Mouse (Mus musculus) bone marrow macrophage, adult 2 months (primary cell): Measurements from ENCODE around the gene Rnf130. TPM values are rescaled to one million over a fixed set of nuclear protein-coding genes. Genes with fewer than 3 reads are reported as not detected.

Experiments used
- H3K27ac ChIP-seq: 2 replicates; pipeline ENCODE4 v1.5.1; 2012; ENCODE audit warnings: low read depth, low read length; ENCODE audit not compliant: insufficient read depth
- H3K4me1 ChIP-seq: 2 replicates; pipeline ENCODE4 v1.6.1; 2012; ENCODE audit warnings: low read length; ENCODE audit not compliant: control insufficient read depth, insufficient read depth
- H3K4me3 ChIP-seq: 2 replicates; pipeline ENCODE4 v1.5.1; 2012; ENCODE audit warnings: mild to moderate bottlenecking, low read length, moderate library complexity; ENCODE audit not compliant: insufficient read depth
- CTCF ChIP-seq: IDR thresholded peaks from 2 replicates; pipeline ENCODE4 v1.5.1; 2012; ENCODE audit warnings: low read depth, mild to moderate bottlenecking, low read length, moderate library complexity
- POLR2A ChIP-seq: IDR thresholded peaks from 2 replicates; pipeline ENCODE4 v1.6.1; 2012; ENCODE audit warnings: mild to moderate bottlenecking, low read depth, low read length, borderline replicate concordance
- polyA plus RNA-seq: library from polyadenylated mRNA; stranded (reverse); fragments of >200 nt; gene quantifications from 2 replicates; pipeline ENCODE4 v1.2.4, GENCODE M21; 2012; ENCODE audit not compliant: missing spikeins, insufficient read depth, insufficient read length

Gene Rnf130
- polyA plus RNA-seq = 504 and 635 TPM in 2 replicates

GRCm38 (mm10) chr11:50024833-50025720, at the start of gene Rnf130:
Gene Rnf130, plus strand, starts transcription at chr11:50025346.
- Histone ChIP-seq H3K27ac (peak within 1 kb of the TSS; percentile 86), H3K4me1 (peaks cover 37% of the 10 kb centered on the region), H3K4me3 (peak within 1 kb of the TSS; percentile 87)
- no peak for TF ChIP-seq POLR2A
- TF ChIP-seq CTCF = no peak

GRCm38 (mm10) chr11:49977963-49978568, 47.1 kb upstream of the Rnf130 start:
- Histone ChIP-seq H3K4me1 (peaks cover 8% of the 10 kb centered on the region), H3K4me3 (no peak overlapping the region), H3K27ac (no peak overlapping the region)
- no peak for TF ChIP-seq POLR2A
- no peak for TF ChIP-seq CTCF

- TF ChIP-seq POLR2A (no peak), CTCF (no peak)
- Histone ChIP-seq H3K27ac (no peak overlapping the region), H3K4me1 (peaks cover 12% of the 10 kb centered on the region), H3K4me3 (no peak overlapping the region)
Measured at GRCm38 (mm10) chr11:49978935-49979334, 46.2 kb upstream of the Rnf130 start.

- peaks cover 11% of the 10 kb centered on the region for H3K4me1 ChIP-seq
- H3K4me3 ChIP-seq = no peak overlapping the region
Measured at GRCm38 (mm10) chr11:49980681-49981235, 44.4 kb upstream of the Rnf130 start.

GRCm38 (mm10) chr11:49981321-49981963, 43.7 kb upstream of the Rnf130 start:
- Histone ChIP-seq H3K4me3 (no peak overlapping the region), H3K4me1 (peaks cover 11% of the 10 kb centered on the region), H3K27ac (no peak overlapping the region)
- no peak for TF ChIP-seq CTCF
- TF ChIP-seq POLR2A = no peak

More at GRCm38 (mm10) chr11:49980681-49981235, 44.4 kb upstream of the Rnf130 start:
- no peak overlapping the region for H3K27ac ChIP-seq
- TF ChIP-seq CTCF (no peak), POLR2A (no peak)

GRCm38 (mm10) chr11:49982094-49982493, 43.1 kb upstream of the Rnf130 start:
- no peak overlapping the region for H3K27ac ChIP-seq
- TF ChIP-seq CTCF = no peak
- TF ChIP-seq POLR2A = no peak
- no peak overlapping the region for H3K4me3 ChIP-seq
- H3K4me1 ChIP-seq = peaks cover 11% of the 10 kb centered on the region

GRCm38 (mm10) chr11:49982881-49983280, 42.3 kb upstream of the Rnf130 start:
- H3K4me1 ChIP-seq = peaks cover 11% of the 10 kb centered on the region
- no peak overlapping the region for H3K4me3 ChIP-seq
- no peak for TF ChIP-seq CTCF
- TF ChIP-seq POLR2A = no peak
- H3K27ac ChIP-seq = no peak overlapping the region

GRCm38 (mm10) chr11:49983875-49984552, 41.1 kb upstream of the Rnf130 start:
- H3K4me3 ChIP-seq = no peak overlapping the region
- H3K4me1 ChIP-seq = peaks cover 11% of the 10 kb centered on the region
- TF ChIP-seq POLR2A (no peak), CTCF (no peak)
- H3K27ac ChIP-seq = no peak overlapping the region; the same call in 1 of the 2 replicates

- Histone ChIP-seq H3K4me3 (no peak overlapping the region), H3K4me1 (peaks cover 11% of the 10 kb centered on the region), H3K27ac (no peak overlapping the region)
- TF ChIP-seq POLR2A (no peak), CTCF (no peak)
Measured at GRCm38 (mm10) chr11:49985009-49985408, 40.1 kb upstream of the Rnf130 start.
